Mouse (Mus musculus): ENCODE data around the gene Orai3.

GRCm38 (mm10) chr7:127746494-127747491 is 22.8 kb upstream of the Orai3 start:
- TF ChIP-seq CTCF (IDR thresholded peaks at IDR 0.05; ENCODE audit: borderline replicate concordance, control insufficient read depth, extremely low read depth, insufficient read depth, low read length, poor library complexity), result no peak
- TF ChIP-seq POLR2A (IDR thresholded peaks at IDR 0.05; ENCODE audit: control insufficient read depth, extremely low read depth, insufficient read depth, low read length, poor library complexity), result no peak
